Mouse (Mus musculus) layer of hippocampus, postnatal 10 days (tissue): Measurements from ENCODE around the gene Gm21954. TPM values are rescaled to one million over a fixed set of nuclear protein-coding genes. Genes with fewer than 3 reads are reported as not detected.

Experiments
- DNase-seq, 2 experiments: peaks; one replicate each; pipeline ENCODE4 v3.0.0; 2021; ENCODE audit warnings: low spot score in 2 of 2
- total RNA-seq, 2 experiments: library from RNA; stranded (reverse); gene quantifications; 2 replicates each; pipeline ENCODE4 v1.2.3; 2021

Gm21954 gene
- total RNA-seq, 2 experiments from 2014 or later: not detected

DNA sequence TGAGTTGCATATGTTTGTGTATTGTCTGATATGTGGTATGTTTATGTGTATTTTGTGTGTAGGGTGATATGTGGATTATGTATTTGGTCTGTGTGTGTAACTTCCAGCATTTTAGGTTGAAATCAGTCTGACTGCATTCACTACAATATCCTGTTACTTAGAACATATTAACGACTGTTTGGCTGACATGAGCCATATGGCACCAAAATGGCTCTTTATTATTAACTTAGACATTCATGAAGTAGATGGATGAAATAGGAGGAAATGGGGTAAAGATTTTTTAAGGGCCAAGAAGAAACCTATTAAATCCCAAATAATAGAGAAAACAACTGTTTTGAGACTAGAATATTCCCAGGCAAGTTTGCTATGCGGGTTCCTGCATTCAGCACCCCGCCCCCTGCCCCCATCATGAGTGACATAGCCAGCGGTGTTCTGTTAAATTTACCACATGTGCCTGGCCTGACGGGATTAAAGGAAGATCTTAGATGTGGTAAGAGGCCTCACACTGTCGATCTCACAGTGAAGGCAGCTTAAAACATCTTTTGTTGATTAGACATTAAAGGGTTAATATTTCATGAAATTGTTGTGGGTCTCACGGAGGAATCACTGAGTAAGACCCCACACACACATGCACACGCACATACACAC, 51.5 kb downstream of the Gm21954 start:
- DNase-seq: no peak

DNA sequence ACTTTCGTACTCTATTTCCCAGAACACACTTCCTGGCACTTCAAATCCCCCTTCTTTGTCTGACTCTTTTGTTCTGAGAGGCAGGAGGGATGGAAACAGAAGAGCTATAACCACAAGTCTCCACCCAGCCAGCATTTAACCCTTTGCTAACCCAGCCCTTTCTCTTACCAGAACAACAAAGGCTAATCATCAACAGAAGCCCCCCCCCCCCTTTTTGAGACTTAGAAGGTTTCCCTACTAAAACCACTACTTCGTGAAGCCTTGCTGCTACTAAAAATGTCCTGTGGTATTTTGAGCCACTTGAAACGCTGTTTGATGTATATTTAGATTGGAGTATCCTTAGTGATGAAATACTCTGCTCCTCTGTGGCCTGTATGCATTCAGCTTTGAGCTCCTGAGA, 52.7 kb downstream of the Gm21954 start:
- no peak for DNase-seq

GRCm38 (mm10) chr3:55418845-55419244, 53.2 kb downstream of the Gm21954 start:
- DNase-seq: no peak

DNA sequence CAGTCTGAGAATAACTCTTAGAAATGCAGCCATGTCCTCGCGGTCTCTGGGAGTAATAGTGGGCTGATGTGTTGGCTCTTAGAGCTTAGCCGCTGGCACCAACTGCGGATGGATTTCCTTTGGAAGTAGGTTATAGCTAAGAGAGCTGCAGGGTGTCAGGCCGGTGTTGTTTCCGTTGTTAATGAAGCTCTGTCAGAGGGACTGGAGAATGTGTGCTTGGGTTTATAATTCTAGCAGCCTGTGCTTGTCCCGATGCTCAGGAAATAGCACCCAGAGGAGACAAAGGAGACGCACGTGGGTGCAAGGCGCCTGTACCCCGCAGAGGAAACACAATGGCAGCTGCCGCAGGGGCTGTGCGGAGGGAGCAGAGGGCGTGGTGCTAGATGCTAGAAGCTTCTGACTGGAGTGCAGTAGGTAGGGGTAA, 56.5 kb downstream of the Gm21954 start:
- DNase-seq: peak; percentile 57 to 68

Other genes starting within 250 kb of the Gm21954 start
- 100 to 1,000 TPM; 632 to 743 TPM for gene Dclk1, start 229.8 kb downstream of the Gm21954 start, total RNA-seq